Mouse (Mus musculus) limb, embryonic 15.5 days (tissue): ENCODE measurements around the gene Bbs1. TPM values are rescaled to one million over a fixed set of nuclear protein-coding genes. Genes with fewer than 3 reads are reported as not detected.

Experiments
- ATAC-seq: fragments of 200-750 bp; cut with Nextera tagmentation; 2 replicates; pipeline ENCODE4 v1.8.0; 2017; ENCODE audit warnings: low read depth, moderate TSS enrichment; ENCODE audit not compliant: insufficient number of reproducible peaks, low FRiP score, low TSS enrichment
- H3K27ac ChIP-seq: fragments of 300-500 bp; sonication (generic); 2 replicates; pipeline ENCODE4 v1.5.1; 2015; ENCODE audit warnings: moderate library complexity, mild to moderate bottlenecking, inconsistent platforms
- H3K27me3 ChIP-seq: fragments of 300-500 bp; sonication (generic); 2 replicates; pipeline ENCODE4 v1.6.1; 2015; ENCODE audit warnings: inconsistent platforms
- H3K36me3 ChIP-seq: fragments of 300-500 bp; sonication (generic); 2 replicates; pipeline ENCODE4 v1.6.1; 2015; ENCODE audit warnings: inconsistent platforms
- H3K4me1 ChIP-seq: fragments of 300-500 bp; sonication (generic); 2 replicates; pipeline ENCODE4 v1.6.1; 2015; ENCODE audit warnings: inconsistent platforms
- H3K4me2 ChIP-seq: fragments of 300-500 bp; sonication (generic); 2 replicates; pipeline ENCODE4 v1.6.1; 2015; ENCODE audit warnings: mild to moderate bottlenecking, inconsistent platforms
- H3K4me3 ChIP-seq: fragments of 300-500 bp; sonication (generic); 2 replicates; pipeline ENCODE4 v1.5.1; 2015; ENCODE audit warnings: mild to moderate bottlenecking, inconsistent platforms
- H3K9ac ChIP-seq: fragments of 300-500 bp; sonication (generic); 2 replicates; pipeline ENCODE4 v1.6.1; 2015; ENCODE audit warnings: inconsistent platforms
- H3K9me3 ChIP-seq: fragments of 300-500 bp; sonication (generic); 2 replicates; pipeline ENCODE4 v1.6.1; 2016; ENCODE audit warnings: inconsistent platforms
- WGBS: fragments of 180-500 bp; shearing (Covaris S2); methylation state at CpG from one replicate; pipeline ENCODE4 v1.1.7; 2015; 5-methylcytosine and 5-hydroxymethylcytosine counted together
- polyA plus RNA-seq: library from polyadenylated mRNA; unstranded; fragments of >200 nt; fragmentation: Nextera tagmentation; extraction: Ambion mirVana; gene quantifications from 2 replicates; pipeline ENCODE4 v1.2.1, GENCODE M21; 2015

Gene Bbs1
- polyA plus RNA-seq, 1 experiment from 2014 or later = 3.0 TPM

DNA sequence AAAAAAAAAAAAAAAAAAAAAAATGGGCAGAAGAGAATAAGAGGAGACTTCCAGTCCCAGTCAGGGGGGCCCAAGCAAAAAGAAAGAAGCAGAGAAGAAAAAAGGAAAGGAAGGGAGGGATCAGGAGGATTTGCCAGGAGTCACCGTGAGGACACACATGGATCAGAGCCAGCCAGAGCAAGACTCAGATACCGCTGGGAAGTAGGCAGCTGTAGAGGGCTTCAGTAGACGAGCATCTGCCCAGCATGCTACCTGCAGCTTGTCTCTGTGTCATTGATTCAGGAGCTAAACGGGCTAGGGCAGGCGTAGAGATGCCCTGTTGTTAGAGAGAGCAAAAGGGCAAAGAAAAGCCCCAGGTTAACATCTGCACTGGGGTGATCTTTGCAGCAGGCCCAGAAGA is 56.1 kb downstream of the Bbs1 start:
- ATAC-seq = no peak
- Histone ChIP-seq H3K4me3 (no peak overlapping the region), H3K9ac (no peak overlapping the region), H3K4me1 (peaks cover 7% of the 10 kb centered on the region), H3K27ac (no peak overlapping the region), H3K27me3 (peaks cover 3% of the 10 kb centered on the region; the same call in 1 of the 2 replicates), H3K4me2 (no peak overlapping the region), H3K9me3 (no peaks in the 10 kb centered on the region), H3K36me3 (no peaks in the 10 kb centered on the region)
- 43% methylated on average over 5 of the region's 5 CpGs for WGBS

DNA sequence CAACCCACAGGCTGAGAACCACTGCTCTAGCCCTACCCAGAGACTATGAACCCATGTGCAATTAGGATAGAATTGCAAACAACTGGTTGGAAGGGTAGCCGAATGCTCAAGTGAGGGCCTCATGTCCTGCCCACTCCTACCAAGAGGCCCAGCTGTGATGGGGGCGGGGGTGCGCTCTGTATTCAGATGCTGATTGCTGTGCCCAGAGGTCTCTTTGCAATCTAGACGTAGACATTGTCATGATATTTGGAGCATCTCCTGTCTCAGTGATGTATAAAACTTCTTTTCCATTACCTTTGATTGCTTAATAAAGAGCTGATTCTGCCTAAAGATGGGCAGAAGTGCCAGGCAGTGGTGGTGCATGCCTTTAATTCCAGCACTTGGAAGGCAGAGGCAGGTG is 56.6 kb downstream of the Bbs1 start:
- Histone ChIP-seq H3K4me2 (no peak overlapping the region), H3K9ac (no peak overlapping the region), H3K36me3 (no peaks in the 10 kb centered on the region), H3K4me1 (0 out of 2 replicates have a peak, but pooled peaks cover 4% of the 10 kb centered on the region), H3K27me3 (peaks cover 4% of the 10 kb centered on the region; the same call in 1 of the 2 replicates), H3K27ac (no peak overlapping the region), H3K4me3 (no peak overlapping the region), H3K9me3 (no peaks in the 10 kb centered on the region)
- no peak for ATAC-seq
- WGBS = 51% methylated on average over 4 of the region's 4 CpGs

DNA sequence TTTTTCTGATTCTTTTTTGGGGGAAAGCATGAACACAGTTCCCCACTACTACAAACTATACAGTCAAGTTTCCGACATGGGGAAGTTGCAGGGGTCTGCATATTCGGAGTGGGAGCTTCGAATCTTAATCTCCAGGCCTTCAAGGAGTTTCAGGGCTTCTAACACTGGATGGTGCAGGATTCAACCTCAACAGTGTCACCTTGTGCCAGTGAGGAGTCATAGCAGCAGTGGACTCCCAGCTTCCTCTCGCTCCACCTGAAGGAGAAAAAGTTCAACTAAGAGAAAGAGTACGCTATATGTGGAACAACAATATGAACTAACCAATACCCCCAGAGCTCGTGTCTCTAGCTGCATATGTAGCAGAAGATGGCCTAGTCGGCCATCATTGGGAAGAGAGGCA is 58.9 kb downstream of the Bbs1 start:
- Histone ChIP-seq H3K27ac (no peak overlapping the region), H3K27me3 (peaks cover 4% of the 10 kb centered on the region; the same call in 1 of the 2 replicates), H3K9ac (no peak overlapping the region), H3K4me3 (no peak overlapping the region), H3K4me1 (no peaks in the 10 kb centered on the region), H3K36me3 (no peaks in the 10 kb centered on the region), H3K9me3 (no peaks in the 10 kb centered on the region), H3K4me2 (no peak overlapping the region)
- WGBS = 35% methylated on average over 7 of the region's 7 CpGs
- no peak for ATAC-seq

DNA sequence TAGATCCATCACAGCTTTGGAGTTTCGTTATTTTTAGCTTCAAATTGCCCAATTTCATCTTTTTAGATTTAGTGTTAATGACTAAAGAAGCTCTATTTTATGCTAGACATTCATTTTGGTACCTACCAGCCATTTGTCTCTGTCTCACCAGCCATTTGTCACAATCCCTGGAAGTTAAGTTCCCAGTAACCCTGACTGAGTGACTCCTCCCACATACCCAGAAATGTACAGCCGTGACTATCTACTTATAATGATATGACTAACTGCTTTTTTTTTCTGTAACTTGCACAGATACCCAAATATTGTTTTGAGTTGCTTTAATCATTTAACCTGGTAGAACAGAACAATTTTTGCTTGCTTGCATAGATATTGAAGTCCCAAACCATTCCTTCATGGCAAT is 60.6 kb downstream of the Bbs1 start:
- no peak overlapping the region for H3K27ac ChIP-seq
- no peaks in the 10 kb centered on the region for H3K9me3 ChIP-seq
- no peak for ATAC-seq
- H3K4me3 ChIP-seq = no peak overlapping the region
- H3K36me3 ChIP-seq = no peaks in the 10 kb centered on the region
- no peak overlapping the region for H3K9ac ChIP-seq
- H3K27me3 ChIP-seq = peaks cover 19% of the 10 kb centered on the region
- H3K4me1 ChIP-seq = no peaks in the 10 kb centered on the region
- 60% methylated on average over 2 of the region's 2 CpGs for WGBS
- H3K4me2 ChIP-seq = no peak overlapping the region

DNA sequence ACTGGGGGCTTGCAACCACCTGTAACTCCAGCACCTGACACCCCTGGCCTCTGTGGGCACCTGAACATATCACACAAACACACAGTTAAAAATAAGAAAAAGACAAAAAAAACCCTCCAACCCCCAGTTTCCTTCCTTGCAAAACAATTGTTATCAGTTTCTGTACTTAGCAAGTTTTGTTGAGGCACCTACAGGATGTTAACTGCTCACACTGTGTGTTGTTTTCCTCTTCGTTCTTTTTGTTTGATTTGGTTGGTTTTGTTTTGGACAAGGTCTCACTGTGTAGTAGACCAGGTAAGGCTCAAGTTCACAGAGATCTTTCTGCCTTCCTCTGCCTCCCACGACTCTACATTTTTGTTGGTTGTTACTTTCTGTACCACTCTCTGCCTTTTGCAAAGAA is 63.8 kb downstream of the Bbs1 start:
- no peaks in the 10 kb centered on the region for H3K9me3 ChIP-seq
- H3K4me1 ChIP-seq = peaks cover 16% of the 10 kb centered on the region
- no peak overlapping the region for H3K9ac ChIP-seq
- no peak overlapping the region for H3K4me2 ChIP-seq
- H3K27ac ChIP-seq = no peak overlapping the region
- no peak for ATAC-seq
- H3K36me3 ChIP-seq = no peaks in the 10 kb centered on the region
- 60% methylated on average over 2 of the region's 2 CpGs for WGBS
- no peak overlapping the region for H3K4me3 ChIP-seq
- H3K27me3 ChIP-seq = peaks cover 32% of the 10 kb centered on the region

DNA sequence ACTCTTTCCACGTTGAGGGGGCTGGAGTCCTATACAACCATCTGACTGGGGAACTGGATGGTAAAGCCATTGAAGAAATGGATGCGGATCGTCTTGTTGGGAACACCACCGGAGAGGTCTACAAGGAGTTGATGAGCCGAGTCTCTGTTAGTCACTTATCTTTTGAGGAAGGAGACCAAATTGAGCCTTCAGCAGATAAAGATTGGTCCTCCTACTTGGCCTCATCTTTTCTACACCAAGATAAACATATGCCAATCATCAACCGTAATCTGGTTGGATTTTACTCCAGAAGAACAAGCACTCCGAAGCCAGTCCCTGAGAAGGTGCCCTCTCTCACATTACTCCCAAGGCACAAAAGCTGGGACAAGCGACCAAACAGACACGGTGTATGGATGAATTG is 65.6 kb downstream of the Bbs1 start:
- peaks cover 16% of the 10 kb centered on the region for H3K4me1 ChIP-seq
- peaks cover 32% of the 10 kb centered on the region for H3K27me3 ChIP-seq
- no peak overlapping the region for H3K27ac ChIP-seq
- 85% methylated on average over 9 of the region's 9 CpGs for WGBS
- H3K4me3 ChIP-seq = no peak overlapping the region
- no peaks in the 10 kb centered on the region for H3K9me3 ChIP-seq
- no peaks in the 10 kb centered on the region for H3K36me3 ChIP-seq
- no peak overlapping the region for H3K4me2 ChIP-seq
- no peak overlapping the region for H3K9ac ChIP-seq
- no peak for ATAC-seq

DNA sequence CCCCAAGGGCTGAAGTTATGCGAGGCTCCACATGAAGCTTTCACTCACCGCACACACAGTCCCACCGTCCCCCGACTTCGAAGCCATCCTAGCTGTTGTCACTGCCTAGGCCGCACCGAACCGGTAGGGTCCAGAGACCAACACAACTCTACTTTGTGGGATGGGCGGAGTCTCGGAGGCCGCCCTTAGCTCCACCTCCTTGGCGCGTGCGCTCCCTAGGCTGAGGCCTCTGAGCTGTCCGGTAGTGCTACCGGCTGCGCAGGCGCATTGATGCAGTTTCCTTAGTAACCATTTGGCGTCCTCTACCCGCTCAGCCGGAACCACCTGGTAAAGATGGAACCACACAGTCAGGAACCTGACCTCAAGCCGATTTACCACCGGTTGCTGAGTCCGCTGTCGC is 67.3 kb downstream of the Bbs1 start, which contains the start of the genes Ccs and Ccdc87:
Gene Ccs, minus strand, starts transcription at position 184 of the 400 bp plus-strand sequence.
Gene Ccdc87, plus strand, starts transcription at position 218 of the 400 bp plus-strand sequence.
- H3K27ac ChIP-seq = 0 out of 2 replicates have a peak within 1 kb of the TSS, but pooled peaks have one; percentile 3
- peak; percentile 95 for ATAC-seq
- no peaks in the 10 kb centered on the region for H3K36me3 ChIP-seq
- H3K9me3 ChIP-seq = no peaks in the 10 kb centered on the region
- H3K4me3 ChIP-seq = peak within 1 kb of the TSS; percentile 63
- H3K27me3 ChIP-seq = peaks cover 28% of the 10 kb centered on the region
- WGBS = under 1% methylated on average over 25 of the region's 25 CpGs
- peak within 1 kb of the TSS; percentile 66 for H3K9ac ChIP-seq
- peaks cover 16% of the 10 kb centered on the region for H3K4me1 ChIP-seq
- peak within 1 kb of the TSS; percentile 97 for H3K4me2 ChIP-seq

DNA sequence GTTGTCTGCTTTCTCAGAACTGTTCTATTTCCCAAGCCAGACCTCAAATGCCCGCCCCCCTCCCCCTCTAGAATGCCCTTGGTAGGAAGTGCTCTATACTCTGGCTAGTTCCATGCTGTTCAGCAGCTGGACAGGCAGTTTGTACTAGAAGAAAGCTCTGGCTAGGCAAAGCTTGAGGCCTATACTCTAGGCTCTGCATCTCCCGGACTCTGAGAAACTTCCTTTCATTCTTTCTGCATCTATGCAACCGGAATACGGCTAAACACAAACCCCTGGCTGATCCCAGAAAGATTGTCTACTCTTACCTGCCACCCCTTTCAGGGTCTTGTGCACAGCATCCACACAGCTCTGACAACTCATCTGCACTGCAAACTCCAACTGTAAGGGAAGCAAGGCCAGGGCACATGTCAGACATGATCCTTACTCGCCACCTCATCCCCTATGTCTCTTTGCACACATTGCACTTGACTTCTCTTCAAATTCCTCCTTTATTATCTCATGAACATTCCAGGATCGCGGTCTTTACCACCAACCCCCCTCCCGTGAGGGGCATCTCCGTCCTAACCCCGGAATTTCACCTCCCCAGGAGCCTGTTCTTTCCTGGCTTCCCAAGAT is 67.8 kb downstream of the Bbs1 start:
- Histone ChIP-seq H3K27ac (0 out of 2 replicates have a peak overlapping the region, but pooled peaks have one; percentile 3), H3K36me3 (no peaks in the 10 kb centered on the region), H3K9me3 (no peaks in the 10 kb centered on the region), H3K4me1 (peaks cover 16% of the 10 kb centered on the region), H3K27me3 (peaks cover 28% of the 10 kb centered on the region), H3K4me3 (peak overlapping the region; percentile 63), H3K4me2 (peak overlapping the region; percentile 97), H3K9ac (peak overlapping the region; percentile 66)
- WGBS = 31% methylated on average over 10 of the region's 10 CpGs
- no peak for ATAC-seq

DNA sequence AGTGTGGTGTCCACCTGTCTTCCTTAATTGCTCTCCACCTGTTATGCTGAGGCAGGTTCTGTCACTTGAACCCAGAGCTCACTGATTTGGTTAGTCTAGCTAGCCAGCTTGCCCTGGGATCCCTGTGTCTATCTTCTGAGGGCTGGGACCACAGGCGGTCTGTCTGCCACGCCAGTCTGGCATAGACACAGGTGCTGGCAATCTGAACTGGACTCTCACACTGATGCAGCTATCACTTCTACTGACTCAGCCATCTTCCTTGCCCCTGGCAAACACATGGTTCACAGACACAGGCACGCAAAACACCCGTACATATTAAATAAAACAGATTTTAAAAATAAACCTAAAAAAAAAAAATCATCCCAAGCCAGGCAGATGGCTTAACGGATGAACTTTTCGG is 69.4 kb downstream of the Bbs1 start:
- peaks cover 25% of the 10 kb centered on the region for H3K27me3 ChIP-seq
- WGBS = 95% methylated on average over 6 of the region's 6 CpGs
- H3K36me3 ChIP-seq = peaks cover 7% of the 10 kb centered on the region; the same call in 1 of the 2 replicates
- H3K9me3 ChIP-seq = no peaks in the 10 kb centered on the region
- peaks cover 16% of the 10 kb centered on the region for H3K4me1 ChIP-seq
- H3K4me2 ChIP-seq = no peak overlapping the region
- H3K4me3 ChIP-seq = no peak overlapping the region
- no peak overlapping the region for H3K27ac ChIP-seq
- ATAC-seq = no peak
- H3K9ac ChIP-seq = no peak overlapping the region

Other genes with a start within 250 kb of the Bbs1 start
- gene Gm960, start 208.0 kb downstream of the Bbs1 start, polyA plus RNA-seq = 2.9 and 4.0 TPM in 2 replicates
- 5.5 TPM in 2 replicates for gene Sptbn2, start 195.5 kb downstream of the Bbs1 start, polyA plus RNA-seq
- 56.3 and 56.9 TPM in 2 replicates for gene Rbm4b, start 150.1 kb downstream of the Bbs1 start, polyA plus RNA-seq
- gene Rbm4, start 112.7 kb downstream of the Bbs1 start, polyA plus RNA-seq = 60.3 and 63.0 TPM in 2 replicates
- gene Gm21992, start 95.0 kb downstream of the Bbs1 start, polyA plus RNA-seq = 31.2 and 31.5 TPM in 2 replicates
- 70.3 and 70.7 TPM in 2 replicates for gene Rbm14, start 95.0 kb downstream of the Bbs1 start, polyA plus RNA-seq
- gene Ccs, start 67.3 kb downstream of the Bbs1 start, polyA plus RNA-seq = 63.7 and 63.9 TPM in 2 replicates
- gene Ccdc87, start 67.3 kb downstream of the Bbs1 start, polyA plus RNA-seq = 0.16 TPM in 1 of 2 replicates, not detected in the other
- gene Ctsf, start 51.5 kb downstream of the Bbs1 start, polyA plus RNA-seq = 48.6 and 49.4 TPM in 2 replicates
- gene Actn3, start 28.7 kb downstream of the Bbs1 start, polyA plus RNA-seq = 9.5 and 14.1 TPM in 2 replicates
- gene Zdhhc24, start 28.0 kb downstream of the Bbs1 start, polyA plus RNA-seq = 9.9 and 11.4 TPM in 2 replicates
- 127 and 135 TPM in 2 replicates for gene Dpp3, start 21.7 kb upstream of the Bbs1 start, polyA plus RNA-seq
- gene Peli3, start 36.5 kb upstream of the Bbs1 start, polyA plus RNA-seq = 2.6 and 4.0 TPM in 2 replicates
- 80.5 and 83.4 TPM in 2 replicates for gene Mrpl11, start 55.5 kb upstream of the Bbs1 start, polyA plus RNA-seq
- not detected in 2 replicates for gene Npas4, start 83.7 kb upstream of the Bbs1 start, polyA plus RNA-seq
- 4.4 and 5.2 TPM in 2 replicates for gene Slc29a2, start 117.2 kb upstream of the Bbs1 start, polyA plus RNA-seq
- 45.1 and 47.9 TPM in 2 replicates for gene B4gat1, start 132.2 kb upstream of the Bbs1 start, polyA plus RNA-seq
- gene AC124502.3, start 132.3 kb upstream of the Bbs1 start, polyA plus RNA-seq = 2.5 and 3.0 TPM in 2 replicates
- 41.6 and 42.4 TPM in 2 replicates for gene Brms1, start 134.7 kb upstream of the Bbs1 start, polyA plus RNA-seq
- gene Rin1, start 143.9 kb upstream of the Bbs1 start, polyA plus RNA-seq = 2.6 and 3.2 TPM in 2 replicates
- gene Cd248, start 161.4 kb upstream of the Bbs1 start, polyA plus RNA-seq = 95.9 and 117 TPM in 2 replicates
- gene Tmem151a, start 178.9 kb upstream of the Bbs1 start, polyA plus RNA-seq = 1.0 and 2.2 TPM in 2 replicates
- 126 and 140 TPM in 2 replicates for gene Yif1a, start 181.9 kb upstream of the Bbs1 start, polyA plus RNA-seq
- gene Cnih2, start 191.9 kb upstream of the Bbs1 start, polyA plus RNA-seq = 17.6 and 26.3 TPM in 2 replicates
- gene Rab1b, start 200.4 kb upstream of the Bbs1 start, polyA plus RNA-seq = 239 and 270 TPM in 2 replicates
- gene Klc2, start 211.9 kb upstream of the Bbs1 start, polyA plus RNA-seq = 13.0 and 16.9 TPM in 2 replicates